ENCODE assay signal across 14 mouse cellular contexts in genomic region chr10:9462361-9462760, GRCm38 (mm10).
DNase-seq lines count a peak whose midpoint lies in the region; ATAC-seq lines count a peak whose summit lies in the region.
"Had no signal": no experiment of that assay in that cellular context is flagged by ENCODE, and none has a peak within 500 bp of the region (broad histone marks: within the 10 kb centered on the region; RNA-seq: fewer than 3 reads in every experiment).

No protein-coding gene starts in this region.

- intact Hi-C loops in left cerebral cortex, postnatal 25 days (cut with DNase I) = loop anchor here (1.0 kb wide), 1 partner anchor 88 kb away; no protein-coding TSS in a partner anchor

- ATAC-seq in CD4-positive, CD25-positive, alpha-beta regulatory T cell, adult 4 months = no peak
- ATAC-seq: intestine, embryonic 15.5 days; liver, embryonic 12.5 days had no signal

- peak; percentile 2 for DNase-seq in lung, postnatal 36 days
- DNase-seq in lung, postnatal 4 days = no peak
- peak; percentile 2 for DNase-seq in fat pad, adult 2 months (ENCODE audit: extremely low read depth, low read depth, low spot score)
- DNase-seq in layer of hippocampus, adult 9-10 months (ENCODE audit: low spot score) = peak; percentile 43
- peak; percentile 54 to 80 for DNase-seq in left cerebral cortex, postnatal 25 days (ENCODE audit: low spot score in 2 of 2)
- DNase-seq in liver = no peak
- DNase-seq in spleen, adult 12 weeks (ENCODE audit: low spot score) = no peak
- DNase-seq: adrenal gland, postnatal 14 days; cerebellum, postnatal 10 days; heart, adult 18-20 months; thymus, postnatal 25 days had no signal

Comparison
In these comparisons a context has a peak if more than half of its experiments do, and no peak if none do; other contexts are left out.
1. DNase-seq: peak in lung, postnatal 36 days (single experiment), fat pad, adult 2 months (single experiment), layer of hippocampus, adult 9-10 months (single experiment) and left cerebral cortex, postnatal 25 days (2 of 2); none in lung, postnatal 4 days (0 of 2), liver (single experiment) and spleen, adult 12 weeks (single experiment).